Mouse (Mus musculus): ENCODE measurements around the gene Klhl29. TPM values are rescaled to one million over a fixed set of nuclear protein-coding genes. Genes with fewer than 3 reads are reported as not detected.

Gene Klhl29
- total and polyA plus RNA-seq, 3 experiments = not detected

GRCm38 (mm10) chr12:5188899-5189298, 186.6 kb downstream of the Klhl29 start:
- H3K9me3 ChIP-seq (replicated peaks; ENCODE audit: insufficient read depth, low read length) = no peaks in the 10 kb centered on the region
- no peak overlapping the region for H3K27ac ChIP-seq (ENCODE audit: control insufficient read depth, low read depth, low read length)
- no peak overlapping the region for H3K9ac ChIP-seq (ENCODE audit: control insufficient read depth, low read depth, low read length, poor library complexity, severe bottlenecking)
- no peak overlapping the region for H3K4me3 ChIP-seq (ENCODE audit: control insufficient read depth in 1 of 2, insufficient read depth in 1 of 2, low read depth in 2 of 2, low read length in 2 of 2)
- DNase-seq (ENCODE audit: low read depth, low spot score) = no peak
- no peaks in the 10 kb centered on the region for H3K36me3 ChIP-seq (ENCODE audit: control insufficient read depth in 1 of 2, insufficient read depth in 2 of 2, low read length in 2 of 2)
- H3K79me2 ChIP-seq (ENCODE audit: control insufficient read depth, insufficient read depth, low read length, poor library complexity) = no peaks in the 10 kb centered on the region
- no peak for TF ChIP-seq POLR2AphosphoS2 (IDR thresholded peaks at IDR 0.05; ENCODE audit: low read length)
- TF ChIP-seq ETS1 (IDR thresholded peaks at IDR 0.05; ENCODE audit: low read depth, low read length) = no peak
- no peak for TF ChIP-seq MAZ (IDR thresholded peaks at IDR 0.05; ENCODE audit: low read depth, low read length)
- no peak for TF ChIP-seq JUND (IDR thresholded peaks at IDR 0.05; ENCODE audit: low read depth, low read length)
- no peak for TF ChIP-seq ZMIZ1 (IDR thresholded peaks at IDR 0.05; ENCODE audit: low read depth, low read length)
- no peak for TF ChIP-seq NRF1 (IDR thresholded peaks at IDR 0.05; ENCODE audit: insufficient read depth, low read depth, low read length, poor library complexity, severe bottlenecking)
- no peak for TF ChIP-seq KAT2A (conservative IDR thresholded peaks at IDR 0.05; ENCODE audit: low read depth, low read length)
- no peak for TF ChIP-seq SMC3 (IDR thresholded peaks at IDR 0.05; ENCODE audit: low read depth, low read length)
- TF ChIP-seq MYC (IDR thresholded peaks at IDR 0.05; ENCODE audit: low read depth, low read length) = no peak
- no peak for TF ChIP-seq ELF1 (IDR thresholded peaks at IDR 0.05; ENCODE audit: low read depth, low read length)
- no peak for TF ChIP-seq TBP (IDR thresholded peaks at IDR 0.05; ENCODE audit: low read depth, low read length)
- TF ChIP-seq CHD1 (IDR thresholded peaks at IDR 0.05; ENCODE audit: low read depth, low read length) = no peak
- TF ChIP-seq ZNF384 (IDR thresholded peaks at IDR 0.05; ENCODE audit: low read depth, low read length) = no peak
- TF ChIP-seq ZC3H11A (IDR thresholded peaks at IDR 0.05; ENCODE audit: low read depth, low read length) = no peak
- TF ChIP-seq UBTF (IDR thresholded peaks at IDR 0.05; ENCODE audit: borderline replicate concordance, insufficient read depth, low read depth, low read length) = no peak
- no peak for TF ChIP-seq MAX (IDR thresholded peaks at IDR 0.05; ENCODE audit: low read length)
- TF ChIP-seq TCF12 (IDR thresholded peaks at IDR 0.05; ENCODE audit: low read depth, low read length) = no peak
- no peak for TF ChIP-seq ZKSCAN1 (IDR thresholded peaks at IDR 0.05; ENCODE audit: low read depth, low read length)
- TF ChIP-seq EP300 (IDR thresholded peaks at IDR 0.05; ENCODE audit: low read depth in 1 of 2, low read length in 2 of 2) = no peak
- TF ChIP-seq GATA1 (IDR thresholded peaks at IDR 0.05; ENCODE audit: low read depth, low read length) = no peak
- H3K27me3 ChIP-seq (ENCODE audit: control insufficient read depth in 1 of 2, insufficient read depth in 2 of 2, low read length in 2 of 2) = no peaks in the 10 kb centered on the region
- no peaks in the 10 kb centered on the region for H3K4me1 ChIP-seq (ENCODE audit: control insufficient read depth in 1 of 2, insufficient read depth in 2 of 2, low read length in 2 of 2)

- H3K36me3 ChIP-seq (ENCODE audit: control insufficient read depth in 1 of 2, insufficient read depth in 2 of 2, low read length in 2 of 2) = no peaks in the 10 kb centered on the region
- H3K9me3 ChIP-seq (replicated peaks; ENCODE audit: insufficient read depth, low read length) = no peaks in the 10 kb centered on the region
- H3K27ac ChIP-seq (ENCODE audit: control insufficient read depth, low read depth, low read length) = no peak overlapping the region
- no peaks in the 10 kb centered on the region for H3K79me2 ChIP-seq (ENCODE audit: control insufficient read depth, insufficient read depth, low read length, poor library complexity)
- H3K27me3 ChIP-seq (ENCODE audit: control insufficient read depth in 1 of 2, insufficient read depth in 2 of 2, low read length in 2 of 2) = no peaks in the 10 kb centered on the region
- H3K9ac ChIP-seq (ENCODE audit: control insufficient read depth, low read depth, low read length, poor library complexity, severe bottlenecking) = no peak overlapping the region
- no peak overlapping the region for H3K4me3 ChIP-seq (ENCODE audit: control insufficient read depth in 1 of 2, insufficient read depth in 1 of 2, low read depth in 2 of 2, low read length in 2 of 2)
- no peak for TF ChIP-seq CHD2 (IDR thresholded peaks at IDR 0.05; ENCODE audit: low read length)
- no peak for TF ChIP-seq MAZ (IDR thresholded peaks at IDR 0.05; ENCODE audit: low read depth, low read length)
- no peak for TF ChIP-seq ELF1 (IDR thresholded peaks at IDR 0.05; ENCODE audit: low read depth, low read length)
- TF ChIP-seq MAFK (IDR thresholded peaks at IDR 0.05; ENCODE audit: borderline replicate concordance, low read depth, low read length) = no peak
- no peak for TF ChIP-seq MYC (IDR thresholded peaks at IDR 0.05; ENCODE audit: low read depth, low read length)
- no peak for TF ChIP-seq BHLHE40 (IDR thresholded peaks at IDR 0.05; ENCODE audit: borderline replicate concordance, low read depth, low read length)
- TF ChIP-seq NRF1 (IDR thresholded peaks at IDR 0.05; ENCODE audit: insufficient read depth, low read depth, low read length, poor library complexity, severe bottlenecking) = no peak
- TF ChIP-seq UBTF (IDR thresholded peaks at IDR 0.05; ENCODE audit: borderline replicate concordance, insufficient read depth, low read depth, low read length) = no peak
- TF ChIP-seq POLR2A (IDR thresholded peaks at IDR 0.05; ENCODE audit: control insufficient read depth in 1 of 2, insufficient read depth in 1 of 2, low read depth in 1 of 2, low read length in 2 of 2, poor library complexity in 1 of 2) = no peak
- TF ChIP-seq USF1 (IDR thresholded peaks at IDR 0.05; ENCODE audit: low read depth, low read length) = no peak
- TF ChIP-seq ZKSCAN1 (IDR thresholded peaks at IDR 0.05; ENCODE audit: low read depth, low read length) = no peak
- TF ChIP-seq MAX (IDR thresholded peaks at IDR 0.05; ENCODE audit: low read length) = no peak
- TF ChIP-seq TCF12 (IDR thresholded peaks at IDR 0.05; ENCODE audit: low read depth, low read length) = no peak
- no peak for TF ChIP-seq SIN3A (IDR thresholded peaks at IDR 0.05; ENCODE audit: low read length)
- TF ChIP-seq MYB (IDR thresholded peaks at IDR 0.05; ENCODE audit: low read depth, low read length) = no peak
- no peak for TF ChIP-seq KAT2A (conservative IDR thresholded peaks at IDR 0.05; ENCODE audit: low read depth, low read length)
- TF ChIP-seq E2F4 (IDR thresholded peaks at IDR 0.05; ENCODE audit: borderline replicate concordance, low read depth, low read length) = no peak
- no peak for TF ChIP-seq HCFC1 (IDR thresholded peaks at IDR 0.05; ENCODE audit: low read depth, low read length)
- TF ChIP-seq POLR2AphosphoS2 (IDR thresholded peaks at IDR 0.05; ENCODE audit: low read length) = no peak
- TF ChIP-seq ZMIZ1 (IDR thresholded peaks at IDR 0.05; ENCODE audit: low read depth, low read length) = no peak
- DNase-seq (ENCODE audit: low read depth, low spot score) = no peak
- H3K4me1 ChIP-seq (ENCODE audit: control insufficient read depth in 1 of 2, insufficient read depth in 2 of 2, low read length in 2 of 2) = no peaks in the 10 kb centered on the region
Observed at GRCm38 (mm10) chr12:5187773-5188333, 187.6 kb downstream of the Klhl29 start.
